Mouse (Mus musculus) liver, postnatal 0 days (tissue): Measurements from ENCODE around the gene Morn4.
A peak's percentile ranks its signal among the peaks of the same experiment; 100 is the strongest.

Source experiments
- CTCF ChIP-seq: sonication (generic); IDR thresholded peaks from 2 replicates; pipeline ENCODE4 v1.5.1; 2016; ENCODE audit warnings: antibody characterized with exemption, low read depth
- EP300 ChIP-seq: IDR thresholded peaks from 2 replicates; pipeline ENCODE4 v1.6.1; 2016; ENCODE audit warnings: antibody characterized with exemption, low read depth, mild to moderate bottlenecking

DNA sequence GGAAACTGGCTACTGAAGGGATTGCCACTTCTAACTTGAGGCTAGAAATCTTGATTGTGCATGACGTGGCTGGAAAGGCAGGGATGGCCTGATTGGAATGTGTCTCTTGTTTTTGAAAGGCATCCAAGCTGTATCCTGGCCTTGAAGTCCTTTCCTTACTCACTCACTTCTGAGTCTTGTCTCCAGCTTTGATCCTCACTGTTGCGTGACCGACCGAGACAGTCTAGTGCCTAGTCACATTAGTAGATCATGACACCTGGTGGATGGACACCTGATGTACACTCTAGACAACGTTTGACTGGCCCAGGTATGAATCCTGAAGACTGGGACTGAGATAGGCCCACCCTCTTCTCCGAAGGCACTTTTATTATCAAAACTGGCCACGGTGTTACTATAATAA, 13.4 kb downstream of the Morn4 start:
- TF ChIP-seq CTCF (peak; percentile 58), EP300 (no peak)
